Mouse (Mus musculus) small intestine, adult 2 months (tissue): ENCODE measurements around the gene Gpr34. TPM values are rescaled to one million over a fixed set of nuclear protein-coding genes. Genes with fewer than 3 reads are reported as not detected.
A peak's percentile ranks its signal among the peaks of the same experiment; 100 is the strongest.

ENCODE experiments used
- H3K27ac ChIP-seq: fragments of 200-500 bp; 2 replicates; pipeline ENCODE4 v1.5.1; 2012; ENCODE audit warnings: low read depth, low read length, control low read depth, inconsistent platforms; ENCODE audit not compliant: insufficient read depth
- H3K27me3 ChIP-seq: fragments of 200-500 bp; 2 replicates; pipeline ENCODE4 v1.6.1; 2012; ENCODE audit warnings: mild to moderate bottlenecking, moderate library complexity, low read length, inconsistent platforms; ENCODE audit not compliant: control insufficient read depth, insufficient read depth
- H3K36me3 ChIP-seq: fragments of 200-500 bp; 2 replicates; pipeline ENCODE4 v1.6.1; 2012; ENCODE audit warnings: mild to moderate bottlenecking, low read length, control low read depth, inconsistent platforms; ENCODE audit not compliant: control insufficient read depth, insufficient read depth
- H3K4me1 ChIP-seq: fragments of 200-500 bp; 2 replicates; pipeline ENCODE4 v1.6.1; 2012; ENCODE audit warnings: low read length, inconsistent platforms, mixed read lengths; ENCODE audit not compliant: control insufficient read depth, insufficient read depth, insufficient read length
- H3K4me3 ChIP-seq: fragments of 200-500 bp; 2 replicates; pipeline ENCODE4 v1.5.1; 2012; ENCODE audit warnings: low read depth, mild to moderate bottlenecking, control low read depth, inconsistent platforms, low read length, moderate library complexity
- CTCF ChIP-seq: fragments of 200-500 bp; IDR thresholded peaks from 2 replicates; pipeline ENCODE4 v1.5.1; 2012; ENCODE audit warnings: low read depth, mild to moderate bottlenecking, control low read depth, inconsistent platforms, low read length, moderate library complexity, mixed read lengths; ENCODE audit not compliant: insufficient replicate concordance, insufficient read length; ENCODE audit errors: extremely low read depth
- POLR2A ChIP-seq: fragments of 200-500 bp; IDR thresholded peaks from 2 replicates; pipeline ENCODE4 v1.6.1; 2012; ENCODE audit warnings: low read depth, mild to moderate bottlenecking, control low read depth, inconsistent platforms, low read length, moderate library complexity
- WGBS: fragments of 180-500 bp; shearing (Covaris S2); methylation state at CpG from one replicate; pipeline ENCODE4 v1.1.7; 2018; 5-methylcytosine and 5-hydroxymethylcytosine counted together
- polyA plus RNA-seq: library from polyadenylated mRNA; depleted of rRNA; stranded (reverse); fragments of >200 nt; gene quantifications from 2 replicates; pipeline ENCODE4 v1.2.3, GENCODE M21; 2012

Gene Gpr34
- polyA plus RNA-seq, 1 experiment, result not detected

DNA sequence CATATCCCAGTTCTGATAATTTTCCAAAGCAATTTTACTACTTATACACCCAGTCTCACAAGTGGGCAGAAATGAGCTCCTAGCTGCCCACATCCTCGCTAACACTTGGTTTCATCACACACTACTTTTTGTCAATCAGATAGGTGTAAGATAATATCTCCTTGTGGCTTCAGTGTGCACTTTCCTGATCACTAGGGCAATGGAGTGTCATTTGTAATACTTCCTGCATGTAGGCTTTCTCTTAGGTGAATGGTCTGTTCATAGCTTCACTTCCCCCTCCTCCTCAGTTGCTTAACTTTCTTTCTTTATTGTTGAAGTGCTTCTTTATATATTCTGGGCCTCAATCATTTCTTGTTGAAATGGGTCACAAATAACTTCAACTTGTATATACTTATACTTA lies 20.4 kb downstream of the Gpr34 start:
- TF ChIP-seq POLR2A (no peak), CTCF (no peak)
- Histone ChIP-seq H3K27me3 (no peaks in the 10 kb centered on the region), H3K4me1 (peaks cover 4% of the 10 kb centered on the region; the same call in 1 of the 2 replicates), H3K4me3 (no peak overlapping the region), H3K27ac (no peak overlapping the region), H3K36me3 (no peaks in the 10 kb centered on the region)
- 69% methylated on average over 1 of the region's 1 CpGs for WGBS

DNA sequence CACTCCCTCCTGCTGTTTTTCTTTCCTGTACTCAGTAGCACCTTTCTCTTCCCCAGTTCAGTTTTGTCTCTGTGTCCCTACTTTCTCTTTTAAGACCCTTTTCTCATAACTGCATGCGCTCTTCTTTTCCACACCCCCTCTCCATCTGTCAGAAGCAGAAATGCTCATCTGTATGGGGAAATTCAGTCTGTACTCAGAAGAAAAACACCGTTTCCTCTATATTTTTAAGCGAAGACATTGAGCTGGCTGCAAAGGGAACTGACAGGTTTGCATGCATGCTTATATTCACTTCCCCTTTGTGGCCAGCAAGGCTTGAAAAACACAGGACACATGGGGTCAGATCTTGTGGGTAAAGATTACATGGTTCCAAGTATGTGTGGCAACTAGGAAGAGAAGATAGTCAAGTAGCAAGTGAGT lies 23.1 kb downstream of the Gpr34 start:
- no peaks in the 10 kb centered on the region for H3K36me3 ChIP-seq
- H3K4me1 ChIP-seq, result peaks cover 4% of the 10 kb centered on the region; the same call in 1 of the 2 replicates
- no peaks in the 10 kb centered on the region for H3K27me3 ChIP-seq
- H3K27ac ChIP-seq, result peak overlapping the region; percentile 55; the same call in 1 of the 2 replicates
- H3K4me3 ChIP-seq, result no peak overlapping the region
- 79% methylated on average over 3 of the region's 3 CpGs for WGBS
- no peak for TF ChIP-seq CTCF
- no peak for TF ChIP-seq POLR2A

DNA sequence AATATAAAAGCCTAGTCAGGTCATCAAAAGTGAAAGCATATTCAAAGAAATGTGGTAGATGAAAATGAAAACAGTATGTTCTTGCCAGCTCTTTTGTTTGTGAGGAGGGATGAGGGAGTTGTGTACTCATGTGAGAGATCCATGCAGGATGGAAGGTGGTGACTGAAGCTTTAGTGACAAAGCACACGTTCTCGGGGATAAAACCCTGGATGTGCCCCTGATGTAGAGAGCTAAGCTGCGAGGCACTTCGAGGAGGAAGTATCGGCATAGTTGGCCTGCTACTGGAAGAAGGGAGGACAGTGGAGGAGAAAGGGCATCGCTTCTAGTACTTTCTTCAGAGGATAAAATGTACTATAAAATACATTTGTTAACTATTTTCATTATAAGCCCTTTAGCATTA lies 24.0 kb downstream of the Gpr34 start:
- Histone ChIP-seq H3K4me3 (no peak overlapping the region), H3K36me3 (no peaks in the 10 kb centered on the region), H3K27me3 (no peaks in the 10 kb centered on the region), H3K27ac (peak overlapping the region; percentile 81; the same call in 1 of the 2 replicates), H3K4me1 (peaks cover 4% of the 10 kb centered on the region; the same call in 1 of the 2 replicates)
- WGBS, result 74% methylated on average over 6 of the region's 6 CpGs
- no peak for TF ChIP-seq POLR2A
- no peak for TF ChIP-seq CTCF

DNA sequence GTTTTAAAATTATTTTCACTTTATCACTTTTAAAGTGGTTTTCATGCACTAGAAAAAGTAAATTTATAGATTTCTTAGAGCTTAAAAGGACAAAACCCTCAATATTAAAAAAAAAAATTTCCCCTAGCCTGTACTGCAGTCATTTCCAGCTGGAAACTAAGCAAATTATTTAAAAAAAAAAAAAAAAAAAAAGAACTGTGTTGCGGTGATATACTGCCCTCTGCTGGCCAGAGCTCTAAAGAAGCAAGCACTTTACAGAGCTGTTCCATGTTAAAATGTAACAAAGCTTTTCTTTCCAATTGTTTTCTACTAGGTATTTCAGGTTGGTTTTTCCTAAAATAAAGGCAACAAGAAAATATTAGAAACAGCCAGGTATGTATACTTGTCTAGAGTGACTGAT lies 24.8 kb downstream of the Gpr34 start:
- no peak overlapping the region for H3K27ac ChIP-seq
- TF ChIP-seq POLR2A (no peak), CTCF (no peak)
- no peak overlapping the region for H3K4me3 ChIP-seq
- no peaks in the 10 kb centered on the region for H3K27me3 ChIP-seq
- WGBS, result 6% methylated on average over 1 of the region's 1 CpGs
- no peaks in the 10 kb centered on the region for H3K36me3 ChIP-seq
- peaks cover 4% of the 10 kb centered on the region; the same call in 1 of the 2 replicates for H3K4me1 ChIP-seq

DNA sequence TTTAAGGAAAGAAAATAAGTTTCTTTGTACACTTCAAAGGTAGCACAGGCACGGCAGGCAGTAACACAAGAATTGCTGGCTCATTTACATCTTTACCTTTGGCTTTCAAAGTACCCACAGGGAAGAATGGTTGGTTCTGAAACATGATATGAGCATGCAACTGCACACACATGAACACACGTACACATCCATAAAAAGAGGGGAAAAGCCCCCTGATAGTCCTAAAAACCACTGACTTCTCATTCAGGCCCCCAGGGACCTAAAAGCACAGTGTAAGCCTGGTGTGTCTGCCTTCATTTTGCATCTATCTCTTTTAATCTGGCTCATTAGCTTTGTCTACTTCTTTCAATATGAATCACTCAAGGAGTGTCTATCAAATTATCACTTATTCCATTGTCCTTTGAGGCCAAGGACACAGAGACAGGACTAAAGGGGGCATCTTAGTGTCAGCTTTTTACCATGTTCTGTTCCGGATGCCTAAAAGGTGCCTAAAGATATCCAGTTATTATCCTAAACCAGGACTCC lies 26.8 kb downstream of the Gpr34 start:
- TF ChIP-seq CTCF, result no peak
- TF ChIP-seq POLR2A, result no peak

DNA sequence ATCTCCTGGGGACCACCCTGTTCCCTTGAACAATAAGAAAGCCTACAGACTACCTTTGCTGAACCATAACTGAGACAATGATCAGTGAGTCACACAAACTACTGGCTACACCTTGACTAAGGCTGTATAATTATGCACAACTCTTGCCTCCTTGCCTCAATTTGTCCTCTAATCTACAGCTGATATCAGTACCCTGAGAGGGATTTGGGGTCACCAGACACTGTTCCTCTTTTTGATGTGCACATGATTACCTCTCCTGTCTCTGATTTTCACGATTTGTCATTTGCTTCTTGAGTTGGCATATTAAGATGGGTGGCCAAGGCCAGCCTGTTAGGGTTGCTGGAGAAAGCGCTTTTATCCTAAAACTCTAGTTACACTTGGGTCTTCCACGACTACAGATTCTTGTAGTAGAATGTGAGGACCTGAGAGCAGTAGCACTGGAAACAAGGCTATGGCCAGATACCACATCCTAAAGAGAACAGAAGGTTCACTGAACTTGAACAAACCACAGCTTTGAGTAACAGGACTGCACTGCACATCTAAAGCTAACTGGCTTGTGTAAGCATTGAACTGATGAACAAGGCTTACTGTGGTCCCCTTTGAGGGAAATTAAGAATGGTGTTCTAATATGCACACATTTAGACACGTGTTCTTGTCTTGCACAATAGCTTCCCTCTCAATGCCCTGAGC lies 27.5 kb downstream of the Gpr34 start:
- TF ChIP-seq CTCF (no peak), POLR2A (no peak)
- Histone ChIP-seq H3K27ac (no peak overlapping the region), H3K36me3 (no peaks in the 10 kb centered on the region), H3K27me3 (no peaks in the 10 kb centered on the region), H3K4me1 (no peaks in the 10 kb centered on the region), H3K4me3 (no peak overlapping the region)
- 59% methylated on average over 4 of the region's 4 CpGs for WGBS

More for the DNA sequence above, 26.8 kb downstream of the Gpr34 start:
- Histone ChIP-seq H3K27me3 (no peaks in the 10 kb centered on the region), H3K4me3 (no peak overlapping the region), H3K4me1 (no peaks in the 10 kb centered on the region), H3K27ac (no peak overlapping the region), H3K36me3 (no peaks in the 10 kb centered on the region)
- WGBS, result 73% methylated on average over 3 of the region's 3 CpGs

DNA sequence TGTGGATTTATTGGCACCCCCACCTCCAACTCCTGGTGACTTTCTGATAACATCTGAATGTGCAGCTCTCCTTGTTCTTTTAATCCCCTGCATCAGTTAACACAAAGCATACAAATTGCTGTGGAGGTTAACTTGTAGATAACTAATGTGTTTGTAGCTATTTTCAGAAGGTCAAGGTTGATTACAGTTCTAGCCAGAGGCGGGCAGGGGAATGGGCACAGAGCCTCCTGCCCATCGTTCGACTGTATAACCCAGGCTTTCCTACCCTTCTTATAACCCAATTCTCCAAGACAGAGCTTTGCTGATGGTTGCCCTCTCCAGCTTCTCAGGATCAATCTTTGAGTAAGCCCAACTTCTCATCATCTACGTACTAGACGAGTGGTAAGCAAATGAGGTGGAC lies 29.2 kb downstream of the Gpr34 start, which contains the start of gene Gpr82:
TSS of gene Gpr82 (plus strand) at position 301 of the 400 bp plus-strand sequence.
- Histone ChIP-seq H3K4me1 (no peaks in the 10 kb centered on the region), H3K4me3 (no peak within 1 kb of the TSS), H3K27ac (no peak within 1 kb of the TSS), H3K27me3 (no peaks in the 10 kb centered on the region), H3K36me3 (no peaks in the 10 kb centered on the region)
- no peak for TF ChIP-seq CTCF
- TF ChIP-seq POLR2A, result no peak
- 90% methylated on average over 5 of the region's 5 CpGs for WGBS
